Mouse (Mus musculus): Measurements from ENCODE around the gene Oosp1. TPM values are rescaled to one million over a fixed set of nuclear protein-coding genes. Genes with fewer than 3 reads are reported as not detected.

The Oosp1 gene
- polyA plus RNA-seq, 1 experiment from 2014 or later = not detected

DNA sequence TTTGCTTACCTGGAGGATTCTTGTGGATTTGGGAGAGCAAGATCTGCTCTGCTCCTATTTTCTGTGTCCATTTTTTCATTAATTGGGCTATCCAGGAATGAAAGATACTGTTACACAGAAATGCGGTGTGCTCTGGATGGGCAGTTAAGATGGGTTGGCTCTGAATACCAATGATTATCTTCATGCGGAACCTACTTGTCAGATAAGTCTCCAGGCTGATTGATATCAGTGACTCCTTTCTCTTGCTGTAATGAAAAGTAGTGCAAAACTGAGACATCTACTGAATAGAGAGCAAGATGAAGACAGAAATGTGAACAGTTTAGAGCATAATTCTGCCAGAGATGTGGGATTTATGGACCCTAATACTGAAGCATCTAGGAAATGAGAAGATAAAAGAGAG is 67.4 kb downstream of the Oosp1 start, which contains the start of gene Ms4a2:
Gene Ms4a2 (minus strand): TSS at position 169 of the 400 bp plus-strand sequence.
- H3K9me3 ChIP-seq (replicated peaks) = no peaks in the 10 kb centered on the region
- H3K27me3 ChIP-seq = no peaks in the 10 kb centered on the region
- 78% methylated on average over 2 of the region's 2 CpGs for WGBS
- H3K9ac ChIP-seq = no peak within 1 kb of the TSS
- no peak within 1 kb of the TSS for H3K4me2 ChIP-seq (replicated peaks)
- no peaks in the 10 kb centered on the region for H3K36me3 ChIP-seq
- H3K4me1 ChIP-seq = no peaks in the 10 kb centered on the region
- no peak within 1 kb of the TSS for H3K27ac ChIP-seq (replicated peaks)
- ATAC-seq (ENCODE audit: insufficient number of reproducible peaks, low FRiP score, low TSS enrichment, low read depth) = no peak
- no peak within 1 kb of the TSS for H3K4me3 ChIP-seq (replicated peaks)

DNA sequence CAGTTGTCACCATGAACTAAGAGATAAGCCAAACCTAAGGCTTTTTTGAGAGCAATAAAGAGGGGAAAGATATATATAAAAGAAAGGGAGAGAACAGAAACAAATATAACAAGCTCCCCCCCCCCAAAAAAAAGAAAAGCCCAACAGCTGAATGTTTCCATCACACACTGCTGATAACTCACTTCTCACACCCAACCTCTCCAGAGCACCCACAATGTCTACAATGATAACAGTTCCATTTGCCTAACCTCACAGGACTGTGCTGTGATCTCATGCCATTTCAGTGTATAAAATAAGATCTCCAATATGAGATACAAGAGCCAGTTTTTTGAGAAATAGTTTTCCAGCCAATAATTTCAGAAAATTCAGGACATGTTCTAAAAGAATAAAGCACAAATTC is 73.0 kb downstream of the Oosp1 start:
- Histone ChIP-seq H3K27ac (replicated peaks) (no peak overlapping the region), H3K36me3 (no peaks in the 10 kb centered on the region), H3K27me3 (no peaks in the 10 kb centered on the region), H3K4me1 (no peaks in the 10 kb centered on the region), H3K4me2 (replicated peaks) (no peak overlapping the region), H3K4me3 (replicated peaks) (no peak overlapping the region), H3K9me3 (replicated peaks) (no peaks in the 10 kb centered on the region), H3K9ac (no peak overlapping the region)
- ATAC-seq (ENCODE audit: insufficient number of reproducible peaks, low FRiP score, low TSS enrichment, low read depth) = no peak

Other genes starting within 250 kb of the Oosp1 start
- not detected in 2 replicates for gene Ms4a4b, start 247.6 kb downstream of the Oosp1 start, polyA plus RNA-seq (2015; fragmentation: Nextera tagmentation; extraction: Ambion mirVana)
- 10.0 and 12.5 TPM in 2 replicates for gene Ms4a6c, start 221.8 kb downstream of the Oosp1 start, polyA plus RNA-seq (2015; fragmentation: Nextera tagmentation; extraction: Ambion mirVana)
- gene Gm8369, start 205.2 kb downstream of the Oosp1 start, polyA plus RNA-seq (2015; fragmentation: Nextera tagmentation; extraction: Ambion mirVana) = 0.12 TPM in 1 of 2 replicates, not detected in the other
- 9.2 and 9.6 TPM in 2 replicates for gene Ms4a6b, start 174.6 kb downstream of the Oosp1 start, polyA plus RNA-seq (2015; fragmentation: Nextera tagmentation; extraction: Ambion mirVana)
- 0.97 and 1.1 TPM in 2 replicates for gene Ms4a4d, start 154.3 kb downstream of the Oosp1 start, polyA plus RNA-seq (2015; fragmentation: Nextera tagmentation; extraction: Ambion mirVana)
- 8.5 and 10.1 TPM in 2 replicates for gene Ms4a6d, start 86.3 kb downstream of the Oosp1 start, polyA plus RNA-seq (2015; fragmentation: Nextera tagmentation; extraction: Ambion mirVana)
- 1.5 and 1.6 TPM in 2 replicates for gene Ms4a2, start 67.4 kb downstream of the Oosp1 start, polyA plus RNA-seq (2015; fragmentation: Nextera tagmentation; extraction: Ambion mirVana)
- gene Ms4a3, start 50.3 kb downstream of the Oosp1 start, polyA plus RNA-seq (2015; fragmentation: Nextera tagmentation; extraction: Ambion mirVana) = 0.24 TPM in 1 of 2 replicates, not detected in the other
- gene Oosp2, start 30.6 kb downstream of the Oosp1 start, polyA plus RNA-seq (2015; fragmentation: Nextera tagmentation; extraction: Ambion mirVana) = not detected in 2 replicates
- not detected in 2 replicates for gene Oosp3, start 5.9 kb upstream of the Oosp1 start, polyA plus RNA-seq (2015; fragmentation: Nextera tagmentation; extraction: Ambion mirVana)
- gene Gif, start 56.4 kb upstream of the Oosp1 start, polyA plus RNA-seq (2015; fragmentation: Nextera tagmentation; extraction: Ambion mirVana) = not detected in 2 replicates
- 40.5 and 44.1 TPM in 2 replicates for gene Mrpl16, start 79.2 kb upstream of the Oosp1 start, polyA plus RNA-seq (2015; fragmentation: Nextera tagmentation; extraction: Ambion mirVana)
- gene Stx3, start 128.3 kb upstream of the Oosp1 start, polyA plus RNA-seq (2015; fragmentation: Nextera tagmentation; extraction: Ambion mirVana) = 10.4 and 10.7 TPM in 2 replicates
- not detected in 2 replicates for gene Olfr1417, start 148.1 kb upstream of the Oosp1 start, polyA plus RNA-seq (2015; fragmentation: Nextera tagmentation; extraction: Ambion mirVana)
- not detected in 2 replicates for gene Olfr1418, start 169.9 kb upstream of the Oosp1 start, polyA plus RNA-seq (2015; fragmentation: Nextera tagmentation; extraction: Ambion mirVana)
- gene Olfr1419, start 184.0 kb upstream of the Oosp1 start, polyA plus RNA-seq (2015; fragmentation: Nextera tagmentation; extraction: Ambion mirVana) = not detected in 2 replicates
- 0.05 TPM in 1 of 2 replicates, not detected in the other for gene Olfr1420, start 195.4 kb upstream of the Oosp1 start, polyA plus RNA-seq (2015; fragmentation: Nextera tagmentation; extraction: Ambion mirVana)
- gene Patl1, start 221.2 kb upstream of the Oosp1 start, polyA plus RNA-seq (2015; fragmentation: Nextera tagmentation; extraction: Ambion mirVana) = 17.1 and 17.7 TPM in 2 replicates

Measured in embryonic facial prominence, embryonic 15.5 days (tissue).